In genomic region chr13:53634637-53635203, GRCm38 (mm10) we compare ENCODE assay signal across 14 mouse cellular contexts.
DNase-seq lines count a peak whose midpoint lies in the region; ATAC-seq lines count a peak whose summit lies in the region.
"Had no signal": no experiment of that assay in that cellular context is flagged by ENCODE, and none has a peak within 500 bp of the region (broad histone marks: within the 10 kb centered on the region; RNA-seq: fewer than 3 reads in every experiment).

No protein-coding gene starts in this region.

- no peaks in the 10 kb centered on the region for H3K27me3 ChIP-seq in hindbrain, embryonic 12.5 days
- H3K27me3 ChIP-seq in hindbrain, embryonic 10.5 days (ENCODE audit: insufficient read depth, poor library complexity, severe bottlenecking), result peaks cover 3% of the 10 kb centered on the region; the same call in 1 of the 2 replicates
- H3K27me3 ChIP-seq in forebrain, embryonic 16.5 days (replicated peaks; ENCODE audit: control insufficient read depth, insufficient read depth, low read length), result no peaks in the 10 kb centered on the region
- H3K27me3 ChIP-seq in neural tube, embryonic 15.5 days (replicated peaks), result 0 out of 2 replicates have a peak, but pooled peaks cover under 1% of the 10 kb centered on the region
- H3K27me3 ChIP-seq in intestine, embryonic 16.5 days (replicated peaks; ENCODE audit: control insufficient read depth, insufficient read depth, low read length), result no peaks in the 10 kb centered on the region
- H3K27me3 ChIP-seq: lung, embryonic 15.5 days had no signal

- no peak overlapping the region for H3K4me3 ChIP-seq in hindbrain, embryonic 12.5 days
- H3K4me3 ChIP-seq in hindbrain, embryonic 10.5 days, result no peak overlapping the region
- no peak overlapping the region for H3K4me3 ChIP-seq in forebrain, embryonic 16.5 days (replicated peaks; ENCODE audit: low read length)
- no peak overlapping the region for H3K4me3 ChIP-seq in neural tube, embryonic 15.5 days (replicated peaks)
- no peak overlapping the region for H3K4me3 ChIP-seq in intestine, embryonic 16.5 days (ENCODE audit: low read length)
- H3K4me3 ChIP-seq: lung, embryonic 15.5 days; megakaryocyte, embryonic 14.5 days had no signal

- no peak overlapping the region for H3K9ac ChIP-seq in hindbrain, embryonic 12.5 days
- no peak overlapping the region for H3K9ac ChIP-seq in forebrain, embryonic 16.5 days (replicated peaks; ENCODE audit: low read depth, low read length)
- no peak overlapping the region for H3K9ac ChIP-seq in neural tube, embryonic 15.5 days (replicated peaks)
- H3K9ac ChIP-seq in intestine, embryonic 16.5 days (ENCODE audit: low read depth, low read length), result no peak overlapping the region
- H3K9ac ChIP-seq: lung, embryonic 15.5 days had no signal

- WGBS in hindbrain, embryonic 12.5 days, result 69% methylated on average over 9 of the region's 9 CpGs
- WGBS in hindbrain, embryonic 10.5 days, result 81% methylated on average over 9 of the region's 9 CpGs
- WGBS in forebrain, embryonic 16.5 days, result 19% methylated on average over 9 of the region's 9 CpGs
- WGBS in neural tube, embryonic 15.5 days, result 41% methylated on average over 9 of the region's 9 CpGs
- 60% methylated on average over 9 of the region's 9 CpGs for WGBS in intestine, embryonic 16.5 days

- H3K9me3 ChIP-seq in hindbrain, embryonic 12.5 days (replicated peaks), result no peaks in the 10 kb centered on the region
- no peaks in the 10 kb centered on the region for H3K9me3 ChIP-seq in hindbrain, embryonic 10.5 days
- H3K9me3 ChIP-seq in forebrain, embryonic 16.5 days (ENCODE audit: control insufficient read depth, low read length), result no peaks in the 10 kb centered on the region
- H3K9me3 ChIP-seq in neural tube, embryonic 15.5 days (replicated peaks), result no peaks in the 10 kb centered on the region
- H3K9me3 ChIP-seq in intestine, embryonic 16.5 days (ENCODE audit: control insufficient read depth, low read length), result no peaks in the 10 kb centered on the region
- H3K9me3 ChIP-seq: lung, embryonic 15.5 days; megakaryocyte, embryonic 14.5 days had no signal

- H3K27ac ChIP-seq in hindbrain, embryonic 12.5 days, result no peak overlapping the region
- no peak overlapping the region for H3K27ac ChIP-seq in hindbrain, embryonic 10.5 days
- H3K27ac ChIP-seq in forebrain, embryonic 16.5 days (ENCODE audit: low read length), result no peak overlapping the region
- H3K27ac ChIP-seq in neural tube, embryonic 15.5 days (replicated peaks), result no peak overlapping the region
- H3K27ac ChIP-seq in intestine, embryonic 16.5 days (ENCODE audit: low read length), result no peak overlapping the region
- H3K27ac ChIP-seq: lung, embryonic 15.5 days had no signal

- H3K36me3 ChIP-seq in hindbrain, embryonic 12.5 days, result no peaks in the 10 kb centered on the region
- no peaks in the 10 kb centered on the region for H3K36me3 ChIP-seq in hindbrain, embryonic 10.5 days
- H3K36me3 ChIP-seq in forebrain, embryonic 16.5 days (ENCODE audit: control insufficient read depth, insufficient read depth), result no peaks in the 10 kb centered on the region
- H3K36me3 ChIP-seq in neural tube, embryonic 15.5 days, result no peaks in the 10 kb centered on the region
- H3K36me3 ChIP-seq in intestine, embryonic 16.5 days (ENCODE audit: control insufficient read depth, insufficient read depth, low read length), result no peaks in the 10 kb centered on the region
- H3K36me3 ChIP-seq: lung, embryonic 15.5 days had no signal

- H3K4me1 ChIP-seq in hindbrain, embryonic 12.5 days, result no peaks in the 10 kb centered on the region
- H3K4me1 ChIP-seq in hindbrain, embryonic 10.5 days (replicated peaks), result no peaks in the 10 kb centered on the region
- H3K4me1 ChIP-seq in forebrain, embryonic 16.5 days (replicated peaks; ENCODE audit: control insufficient read depth, insufficient read depth, low read length), result peaks cover 5% of the 10 kb centered on the region; the same call in 1 of the 2 replicates
- H3K4me1 ChIP-seq in neural tube, embryonic 15.5 days, result peaks cover 12% of the 10 kb centered on the region
- H3K4me1 ChIP-seq in intestine, embryonic 16.5 days (ENCODE audit: control insufficient read depth, insufficient read depth, low read length), result no peaks in the 10 kb centered on the region
- H3K4me1 ChIP-seq: lung, embryonic 15.5 days; megakaryocyte, embryonic 14.5 days had no signal

- no peak for DNase-seq in hindbrain, embryonic 10.5 days (ENCODE audit: low spot score)
- DNase-seq in hindlimb bud, embryonic 11.5 days (ENCODE audit: extremely low spot score, low read depth, low spot score), result peak; percentile 24
- DNase-seq in lung, postnatal 25 days (ENCODE audit: low spot score), result no peak
- DNase-seq: adrenal gland, postnatal 14 days; cerebellum, postnatal 36 days; kidney, adult 11 months; right cerebral cortex, postnatal 14 days; thymus, adult 18-20 months had no signal

- no peak overlapping the region for H3K4me2 ChIP-seq in hindbrain, embryonic 12.5 days (replicated peaks)
- no peak overlapping the region for H3K4me2 ChIP-seq in forebrain, embryonic 16.5 days (ENCODE audit: low read length)
- no peak overlapping the region for H3K4me2 ChIP-seq in neural tube, embryonic 15.5 days
- no peak overlapping the region for H3K4me2 ChIP-seq in intestine, embryonic 16.5 days (ENCODE audit: low read depth, low read length)
- H3K4me2 ChIP-seq: lung, embryonic 15.5 days had no signal

- ATAC-seq in hindbrain, embryonic 12.5 days (ENCODE audit: low FRiP score), result peak; percentile 56
- ATAC-seq in forebrain, embryonic 16.5 days, result peak; percentile 63
- ATAC-seq in neural tube, embryonic 15.5 days (ENCODE audit: low FRiP score), result peak; percentile 79
- ATAC-seq in intestine, embryonic 16.5 days, result no peak
